Mouse (Mus musculus) ES-Bruce4 (cell line): ENCODE measurements at regions not wholly inside any gene's neighbourhood (a gene's known extent, or its start where the extent isn't known, plus 50 kb on each side); places are given as distances from the start of the nearest gene placed in this dataset.

Experiments used
- H3K27ac ChIP-seq: 2 replicates; pipeline ENCODE4 v1.5.1; 2012; ENCODE audit warnings: low read length, inconsistent platforms; ENCODE audit not compliant: insufficient read depth
- H3K27me3 ChIP-seq: 2 replicates; pipeline ENCODE4 v1.6.1; 2012; ENCODE audit warnings: mild to moderate bottlenecking, low read length, inconsistent platforms; ENCODE audit not compliant: control insufficient read depth, poor library complexity, insufficient read depth, severe bottlenecking
- H3K36me3 ChIP-seq: 2 replicates; pipeline ENCODE4 v1.6.1; 2012; ENCODE audit warnings: inconsistent platforms, mild to moderate bottlenecking, low read length, moderate library complexity; ENCODE audit not compliant: control insufficient read depth, poor library complexity, insufficient read depth, severe bottlenecking
- H3K4me1 ChIP-seq: one replicate; pipeline ENCODE4 v1.8.1; 2011; ENCODE audit warnings: low read length; ENCODE audit not compliant: control insufficient read depth, insufficient read depth
- H3K4me3 ChIP-seq: 2 replicates; pipeline ENCODE4 v1.5.1; 2011; ENCODE audit warnings: low read depth, mild to moderate bottlenecking, low read length
- H3K9ac ChIP-seq: 2 replicates; pipeline ENCODE4 v1.6.1; 2012; ENCODE audit warnings: low read depth, mild to moderate bottlenecking, inconsistent platforms; ENCODE audit not compliant: poor library complexity, severe bottlenecking
- H3K9me3 ChIP-seq: replicated peaks from 2 replicates; pipeline ENCODE4 v1.6.1; 2012; ENCODE audit warnings: mild to moderate bottlenecking, low read length, inconsistent platforms; ENCODE audit not compliant: control insufficient read depth, poor library complexity, insufficient read depth, severe bottlenecking
- CTCF ChIP-seq: IDR thresholded peaks from one replicate; pipeline ENCODE4 v1.8.1; 2011; ENCODE audit warnings: low read depth, low read length
- EP300 ChIP-seq: IDR thresholded peaks from 2 replicates; pipeline ENCODE4 v1.6.1; 2011; ENCODE audit warnings: low read depth, low read length; ENCODE audit not compliant: insufficient read depth
- POLR2A ChIP-seq: IDR thresholded peaks from one replicate; pipeline ENCODE4 v1.8.1; 2011; ENCODE audit warnings: low read length; ENCODE audit not compliant: insufficient read depth

DNA sequence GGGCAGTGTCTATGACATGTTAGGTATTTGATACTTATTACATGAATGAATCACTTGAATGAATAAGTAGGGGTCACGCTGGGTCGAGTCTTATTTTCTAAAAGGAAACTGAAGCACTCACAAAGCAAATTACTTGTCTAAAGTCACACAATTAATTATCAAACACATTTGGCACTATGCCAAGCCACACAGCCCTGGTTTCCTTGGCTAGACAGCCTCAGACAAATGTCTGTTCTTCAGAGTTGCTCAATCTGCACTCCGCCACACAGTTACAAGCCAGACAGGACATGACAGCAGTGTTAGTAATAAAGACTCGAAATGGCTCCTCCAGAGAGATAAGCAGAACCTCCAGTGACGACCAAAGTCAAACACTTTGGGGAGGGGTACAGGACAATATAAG, 627.2 kb upstream of the Kirrel3 start:
- TF ChIP-seq POLR2A (no peak), EP300 (no peak), CTCF (no peak)

DNA sequence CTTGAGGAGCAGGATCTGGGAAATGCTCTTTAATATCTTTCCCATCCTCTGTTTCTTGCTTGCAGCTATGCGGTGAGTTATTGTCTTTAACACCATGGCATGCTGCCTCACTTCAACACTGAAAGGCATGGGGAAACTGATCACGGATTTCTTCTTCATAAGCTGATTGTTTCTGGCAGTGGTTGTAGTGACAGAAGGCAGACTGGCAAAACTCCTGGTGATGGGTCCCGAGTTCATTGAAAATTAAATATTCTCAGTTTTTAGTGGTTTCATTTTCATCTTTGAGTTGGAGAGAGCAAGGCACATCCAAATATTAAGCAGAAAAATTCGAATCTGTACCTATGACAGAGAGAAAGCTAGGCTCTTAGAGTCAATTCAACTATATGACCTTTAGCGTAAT, 617.0 kb upstream of the Kirrel3 start:
- Histone ChIP-seq H3K9me3 (no peaks in the 10 kb centered on the region), H3K4me1 (no peaks in the 10 kb centered on the region), H3K27ac (no peak overlapping the region), H3K9ac (no peak overlapping the region), H3K36me3 (no peaks in the 10 kb centered on the region), H3K27me3 (no peaks in the 10 kb centered on the region), H3K4me3 (no peak overlapping the region)
- TF ChIP-seq POLR2A (no peak), CTCF (no peak), EP300 (no peak)

More for the DNA sequence above, 627.2 kb upstream of the Kirrel3 start:
- Histone ChIP-seq H3K36me3 (no peaks in the 10 kb centered on the region), H3K9ac (no peak overlapping the region), H3K4me3 (no peak overlapping the region), H3K27ac (no peak overlapping the region), H3K27me3 (no peaks in the 10 kb centered on the region), H3K4me1 (no peaks in the 10 kb centered on the region), H3K9me3 (no peaks in the 10 kb centered on the region)

- TF ChIP-seq EP300 (no peak), CTCF (no peak), POLR2A (no peak)
- no peaks in the 10 kb centered on the region for H3K9me3 ChIP-seq
- no peak overlapping the region for H3K9ac ChIP-seq
- no peak overlapping the region for H3K27ac ChIP-seq
- no peaks in the 10 kb centered on the region for H3K36me3 ChIP-seq
- no peaks in the 10 kb centered on the region for H3K27me3 ChIP-seq
- H3K4me3 ChIP-seq = no peak overlapping the region
- no peaks in the 10 kb centered on the region for H3K4me1 ChIP-seq
Measured at GRCm38 (mm10) chr9:33887279-33887678, 598.4 kb upstream of the Kirrel3 start.

- TF ChIP-seq EP300 (no peak), CTCF (no peak), POLR2A (no peak)
- H3K27me3 ChIP-seq = no peaks in the 10 kb centered on the region
- no peak overlapping the region for H3K9ac ChIP-seq
- H3K27ac ChIP-seq = no peak overlapping the region
- H3K36me3 ChIP-seq = no peaks in the 10 kb centered on the region
- no peak overlapping the region for H3K4me3 ChIP-seq
- no peaks in the 10 kb centered on the region for H3K4me1 ChIP-seq
- no peaks in the 10 kb centered on the region for H3K9me3 ChIP-seq
Measured at GRCm38 (mm10) chr9:33892001-33892400, 593.7 kb upstream of the Kirrel3 start.

GRCm38 (mm10) chr9:33901313-33902076, 584.2 kb upstream of the Kirrel3 start:
- TF ChIP-seq POLR2A (no peak), EP300 (no peak), CTCF (no peak)

DNA sequence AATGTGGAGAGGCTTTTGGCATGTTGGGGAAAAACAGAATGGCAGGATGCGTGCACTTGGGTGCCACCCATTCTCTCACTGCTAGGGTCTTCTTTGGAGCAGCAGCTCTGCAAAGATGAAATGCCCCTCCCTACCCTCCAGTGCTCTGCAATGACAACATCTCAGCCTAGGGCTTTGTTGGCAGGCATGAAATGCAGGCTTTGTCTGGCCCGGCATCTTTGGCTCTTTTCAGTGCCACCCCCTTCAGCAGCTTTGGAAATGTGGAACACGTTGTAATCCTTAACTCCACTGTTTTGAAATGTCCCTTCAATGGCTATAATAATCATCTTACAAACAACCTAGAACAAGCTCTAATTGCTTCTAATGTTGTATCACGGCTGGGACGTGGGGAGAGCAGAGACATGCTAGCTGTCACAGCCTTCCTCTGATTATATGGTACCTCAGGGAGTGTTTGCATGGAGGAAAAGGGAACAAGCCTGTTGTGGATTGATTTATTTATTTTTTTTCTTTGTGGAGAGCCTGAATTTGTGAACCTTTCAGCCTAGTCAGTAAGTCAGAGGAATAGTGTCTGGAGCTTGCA, 581.6 kb upstream of the Kirrel3 start:
- Histone ChIP-seq H3K9me3 (no peaks in the 10 kb centered on the region; the same call in 1 of the 2 replicates), H3K27me3 (no peaks in the 10 kb centered on the region), H3K27ac (no peak overlapping the region), H3K9ac (no peak overlapping the region), H3K36me3 (no peaks in the 10 kb centered on the region), H3K4me1 (no peaks in the 10 kb centered on the region), H3K4me3 (no peak overlapping the region)
- no peak for TF ChIP-seq EP300
- no peak for TF ChIP-seq CTCF
- TF ChIP-seq POLR2A = no peak

More at GRCm38 (mm10) chr9:33901313-33902076, 584.2 kb upstream of the Kirrel3 start:
- H3K36me3 ChIP-seq = no peaks in the 10 kb centered on the region
- no peak overlapping the region for H3K4me3 ChIP-seq
- no peaks in the 10 kb centered on the region for H3K9me3 ChIP-seq
- H3K4me1 ChIP-seq = no peaks in the 10 kb centered on the region
- no peaks in the 10 kb centered on the region for H3K27me3 ChIP-seq
- H3K27ac ChIP-seq = no peak overlapping the region
- no peak overlapping the region for H3K9ac ChIP-seq
